Mouse (Mus musculus): Measurements from ENCODE around the gene Il1rapl2.

DNA sequence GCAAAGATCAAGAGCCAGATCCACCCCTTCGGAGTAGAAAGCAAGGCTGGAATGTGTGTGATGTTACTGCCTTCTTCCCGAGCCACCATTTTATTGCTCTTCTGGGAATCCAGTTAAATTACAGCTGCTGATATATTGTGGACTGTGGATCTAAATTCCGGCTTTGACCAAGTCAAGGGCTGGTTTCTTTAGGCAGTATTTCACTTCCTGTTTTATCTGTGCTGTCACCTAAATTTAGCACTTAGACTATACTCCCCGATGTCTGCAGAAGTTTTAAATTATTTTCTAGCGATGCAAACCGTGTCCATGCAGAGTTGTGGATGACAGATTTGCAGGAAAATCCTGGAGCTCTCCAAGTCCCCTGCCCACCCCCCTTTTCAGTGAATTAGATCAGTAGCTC lies 533.5 kb downstream of the Il1rapl2 start:
- no peak for TF ChIP-seq CTCF (conservative IDR thresholded peaks at IDR 0.05; ENCODE audit: low read length)
- TF ChIP-seq POU5F1 (IDR thresholded peaks at IDR 0.05; ENCODE audit: borderline replicate concordance, low read length), result no peak
- no peak for TF ChIP-seq NANOG (IDR thresholded peaks at IDR 0.05; ENCODE audit: borderline replicate concordance, low read length)

All from E14TG2a.4 (cell line).